Mouse (Mus musculus): ENCODE measurements around the gene Kcng3. TPM values are rescaled to one million over a fixed set of nuclear protein-coding genes. Genes with fewer than 3 reads are reported as not detected.
A peak's percentile ranks its signal among the peaks of the same experiment; 100 is the strongest.

Kcng3 gene
- 0.15 and 0.26 TPM in 2 replicates for polyA plus RNA-seq (2012; rRNA removed)

- WGBS: under 1% methylated on average over 84 of the region's 86 CpGs
- DNase-seq (ENCODE audit: low read depth, low spot score): no peak
These were observed at the start of gene Kcng3 for GRCm38 (mm10) chr17:83631783-83632652. Gene Kcng3 (minus strand): TSS chr17:83631895.

GRCm38 (mm10) chr17:83677370-83677769, 45.7 kb upstream of the Kcng3 start:
- no peak for DNase-seq (ENCODE audit: low read depth, low spot score)
- WGBS: 88% methylated on average over 1 of the region's 1 CpGs

- DNase-seq (ENCODE audit: low read depth, low spot score): peak; percentile 51
- 27% methylated on average over 4 of the region's 4 CpGs for WGBS
These were observed 41.0 kb upstream of the Kcng3 start for GRCm38 (mm10) chr17:83672685-83673084.

GRCm38 (mm10) chr17:83667934-83668690, 36.4 kb upstream of the Kcng3 start:
- 84% methylated on average over 3 of the region's 3 CpGs for WGBS
- DNase-seq (ENCODE audit: low read depth, low spot score): no peak

- DNase-seq (ENCODE audit: low read depth, low spot score): no peak
- 74% methylated on average over 13 of the region's 13 CpGs for WGBS
These were observed 35.0 kb upstream of the Kcng3 start for GRCm38 (mm10) chr17:83666597-83667287.

GRCm38 (mm10) chr17:83664761-83665160, 33.1 kb upstream of the Kcng3 start:
- 70% methylated on average over 8 of the region's 8 CpGs for WGBS
- no peak for DNase-seq (ENCODE audit: low read depth, low spot score)

GRCm38 (mm10) chr17:83658943-83659342, 27.2 kb upstream of the Kcng3 start:
- DNase-seq (ENCODE audit: low read depth, low spot score): no peak
- WGBS: 70% methylated on average over 1 of the region's 1 CpGs

GRCm38 (mm10) chr17:83657375-83657774, 25.7 kb upstream of the Kcng3 start:
- 91% methylated on average over 9 of the region's 9 CpGs for WGBS
- no peak for DNase-seq (ENCODE audit: low read depth, low spot score)

- DNase-seq (ENCODE audit: low read depth, low spot score): no peak
- WGBS: 80% methylated on average over 3 of the region's 3 CpGs
These were observed 24.0 kb upstream of the Kcng3 start for GRCm38 (mm10) chr17:83655732-83656131.

GRCm38 (mm10) chr17:83654651-83655136, 23.0 kb upstream of the Kcng3 start:
- 58% methylated on average over 13 of the region's 13 CpGs for WGBS
- no peak for DNase-seq (ENCODE audit: low read depth, low spot score)

GRCm38 (mm10) chr17:83653635-83654034, 21.9 kb upstream of the Kcng3 start:
- DNase-seq (ENCODE audit: low read depth, low spot score): no peak
- WGBS: 80% methylated on average over 3 of the region's 3 CpGs

- DNase-seq (ENCODE audit: low read depth, low spot score): no peak
- 44% methylated on average over 7 of the region's 7 CpGs for WGBS
These were observed 19.4 kb upstream of the Kcng3 start for GRCm38 (mm10) chr17:83650932-83651682.

- 68% methylated on average over 3 of the region's 3 CpGs for WGBS
- no peak for DNase-seq (ENCODE audit: low read depth, low spot score)
These were observed 18.3 kb upstream of the Kcng3 start for GRCm38 (mm10) chr17:83649986-83650385.

GRCm38 (mm10) chr17:83647413-83647812, 15.7 kb upstream of the Kcng3 start:
- WGBS: 36% methylated on average over 7 of the region's 7 CpGs
- DNase-seq (ENCODE audit: low read depth, low spot score): no peak

GRCm38 (mm10) chr17:83646425-83647163, 14.9 kb upstream of the Kcng3 start:
- DNase-seq (ENCODE audit: low read depth, low spot score): no peak
- 60% methylated on average over 8 of the region's 8 CpGs for WGBS

- 44% methylated on average over 9 of the region's 9 CpGs for WGBS
- DNase-seq (ENCODE audit: low read depth, low spot score): peak; percentile 52
These were observed 13.6 kb upstream of the Kcng3 start for GRCm38 (mm10) chr17:83645226-83645808.

- DNase-seq (ENCODE audit: low read depth, low spot score): no peak
- 72% methylated on average over 2 of the region's 2 CpGs for WGBS
These were observed 5.7 kb upstream of the Kcng3 start for GRCm38 (mm10) chr17:83637393-83637792.

GRCm38 (mm10) chr17:83636443-83636842, 4.7 kb upstream of the Kcng3 start:
- WGBS: 75% methylated on average over 7 of the region's 7 CpGs
- no peak for DNase-seq (ENCODE audit: low read depth, low spot score)
